In genomic region chr9:32835626-32835971, GRCm38 (mm10) we compare ENCODE assay signal across 17 mouse cellular contexts.
DNase-seq lines count a peak whose midpoint lies in the region; ATAC-seq and TF ChIP-seq lines count a peak whose summit lies in the region.
"Had no signal": no experiment of that assay in that cellular context is flagged by ENCODE, and none has a peak within 500 bp of the region (broad histone marks: within the 10 kb centered on the region; RNA-seq: fewer than 3 reads in every experiment).

No protein-coding gene starts in this region.

- H3K9ac ChIP-seq in forebrain, embryonic 14.5 days (ENCODE audit: low read length), result no peak overlapping the region
- H3K9ac ChIP-seq in kidney, postnatal 0 days (ENCODE audit: low read depth, low read length), result no peak overlapping the region
- H3K9ac ChIP-seq in heart, embryonic 12.5 days, result no peak overlapping the region
- H3K9ac ChIP-seq: embryonic facial prominence, embryonic 12.5 days; hindbrain, embryonic 12.5 days; limb, embryonic 15.5 days; lung, embryonic 14.5 days had no signal

- H3K27ac ChIP-seq in forebrain, embryonic 10.5 days, result peak overlapping the region; percentile 52; the same call in 1 of the 2 replicates
- H3K27ac ChIP-seq in forebrain, embryonic 14.5 days (ENCODE audit: low read depth, low read length), result no peak overlapping the region
- H3K27ac ChIP-seq in kidney, postnatal 0 days, result no peak overlapping the region
- H3K27ac ChIP-seq in heart, embryonic 12.5 days (ENCODE audit: poor library complexity, severe bottlenecking), result no peak overlapping the region
- H3K27ac ChIP-seq: embryonic facial prominence, embryonic 12.5 days; hindbrain, embryonic 12.5 days; limb, embryonic 15.5 days had no signal

- TF ChIP-seq POLR2A in myocyte (IDR thresholded peaks at IDR 0.05; ENCODE audit: insufficient read length, low read depth), result no peak

- H3ac ChIP-seq in myocyte (ENCODE audit: control insufficient read depth, insufficient read length), result no peak overlapping the region

- peaks cover 26% of the 10 kb centered on the region for H3K4me1 ChIP-seq in forebrain, embryonic 10.5 days
- H3K4me1 ChIP-seq in forebrain, embryonic 14.5 days (ENCODE audit: control insufficient read depth, insufficient read depth, low read length), result no peaks in the 10 kb centered on the region
- 0 out of 2 replicates have a peak, but pooled peaks cover 6% of the 10 kb centered on the region for H3K4me1 ChIP-seq in kidney, postnatal 0 days (replicated peaks; ENCODE audit: insufficient read depth, low read length)
- peaks cover 29% of the 10 kb centered on the region for H3K4me1 ChIP-seq in heart, embryonic 12.5 days (replicated peaks)

- no peak for TF ChIP-seq CTCF in kidney, postnatal 0 days (IDR thresholded peaks at IDR 0.05; ENCODE audit: low read depth)

- H3K9me3 ChIP-seq in forebrain, embryonic 10.5 days, result no peaks in the 10 kb centered on the region
- H3K9me3 ChIP-seq in forebrain, embryonic 14.5 days (replicated peaks; ENCODE audit: control insufficient read depth, low read length), result no peaks in the 10 kb centered on the region
- no peaks in the 10 kb centered on the region for H3K9me3 ChIP-seq in kidney, postnatal 0 days (replicated peaks; ENCODE audit: low read length)
- H3K9me3 ChIP-seq in heart, embryonic 12.5 days (replicated peaks), result 0 out of 2 replicates have a peak, but pooled peaks cover 6% of the 10 kb centered on the region
- H3K9me3 ChIP-seq: embryonic facial prominence, embryonic 12.5 days; hindbrain, embryonic 12.5 days; limb, embryonic 15.5 days had no signal

- no peak for ATAC-seq in forebrain, embryonic 14.5 days
- peak; percentile 72; the same call in 1 of the 2 replicates for ATAC-seq in kidney, postnatal 0 days (replicated peaks; ENCODE audit: low FRiP score, low read depth)
- no peak for ATAC-seq in heart, embryonic 12.5 days (ENCODE audit: insufficient number of reproducible peaks, low FRiP score)
- no peak for ATAC-seq in megakaryocyte, adult 5-6 weeks (ENCODE audit: poor library complexity, severe bottlenecking)
- ATAC-seq: intestine, postnatal 0 days; Patski had no signal

- H3K4me2 ChIP-seq in forebrain, embryonic 14.5 days (ENCODE audit: low read length), result no peak overlapping the region
- H3K4me2 ChIP-seq in kidney, postnatal 0 days (ENCODE audit: low read length), result no peak overlapping the region
- peak overlapping the region; percentile 33; the same call in 1 of the 2 replicates for H3K4me2 ChIP-seq in heart, embryonic 12.5 days
- peak overlapping the region; percentile 50 for H3K4me2 ChIP-seq in myocyte (ENCODE audit: low read depth)
- H3K4me2 ChIP-seq: embryonic facial prominence, embryonic 12.5 days; hindbrain, embryonic 12.5 days; limb, embryonic 15.5 days; lung, embryonic 14.5 days had no signal

- H3K4me3 ChIP-seq in forebrain, embryonic 10.5 days, result no peak overlapping the region
- H3K4me3 ChIP-seq in forebrain, embryonic 14.5 days (ENCODE audit: low read depth, low read length), result no peak overlapping the region
- H3K4me3 ChIP-seq in kidney, postnatal 0 days (replicated peaks; ENCODE audit: low read depth, low read length), result no peak overlapping the region
- no peak overlapping the region for H3K4me3 ChIP-seq in heart, embryonic 12.5 days
- no peak overlapping the region for H3K4me3 ChIP-seq in myocyte
- H3K4me3 ChIP-seq: embryonic facial prominence, embryonic 12.5 days; hindbrain, embryonic 12.5 days; limb, embryonic 15.5 days had no signal

- 34% methylated on average over 4 of the region's 4 CpGs for WGBS in forebrain, embryonic 10.5 days
- 53% methylated on average over 4 of the region's 4 CpGs for WGBS in forebrain, embryonic 14.5 days
- 9% methylated on average over 4 of the region's 4 CpGs for WGBS in kidney, postnatal 0 days
- 17% methylated on average over 4 of the region's 4 CpGs for WGBS in heart, embryonic 12.5 days

- no peaks in the 10 kb centered on the region for H3K27me3 ChIP-seq in forebrain, embryonic 10.5 days (ENCODE audit: poor library complexity, severe bottlenecking)
- H3K27me3 ChIP-seq in forebrain, embryonic 14.5 days (replicated peaks; ENCODE audit: control insufficient read depth, insufficient read depth, low read length), result no peaks in the 10 kb centered on the region
- no peaks in the 10 kb centered on the region for H3K27me3 ChIP-seq in kidney, postnatal 0 days (ENCODE audit: insufficient read depth, low read length)
- H3K27me3 ChIP-seq in heart, embryonic 12.5 days (replicated peaks), result no peaks in the 10 kb centered on the region
- H3K27me3 ChIP-seq in myocyte (ENCODE audit: control insufficient read depth, insufficient read depth, insufficient read length), result no peaks in the 10 kb centered on the region
- H3K27me3 ChIP-seq: embryonic facial prominence, embryonic 12.5 days; hindbrain, embryonic 12.5 days; limb, embryonic 15.5 days had no signal

- H3K36me3 ChIP-seq in forebrain, embryonic 10.5 days (replicated peaks), result no peaks in the 10 kb centered on the region
- no peaks in the 10 kb centered on the region for H3K36me3 ChIP-seq in forebrain, embryonic 14.5 days (ENCODE audit: control insufficient read depth, insufficient read depth, low read length)
- no peaks in the 10 kb centered on the region for H3K36me3 ChIP-seq in kidney, postnatal 0 days (ENCODE audit: insufficient read depth, low read length)
- H3K36me3 ChIP-seq in heart, embryonic 12.5 days, result no peaks in the 10 kb centered on the region
- H3K36me3 ChIP-seq in myocyte (ENCODE audit: control insufficient read depth, insufficient read depth), result no peaks in the 10 kb centered on the region
- H3K36me3 ChIP-seq: embryonic facial prominence, embryonic 12.5 days; hindbrain, embryonic 12.5 days; limb, embryonic 15.5 days had no signal

- no peaks in the 10 kb centered on the region for H3K79me2 ChIP-seq in myocyte (ENCODE audit: control insufficient read depth, insufficient read depth)

- DNase-seq in forebrain, embryonic 10.5 days (ENCODE audit: extremely low spot score, low spot score), result no peak
- DNase-seq in forebrain, embryonic 14.5 days (ENCODE audit: low spot score), result no peak
- peak; percentile 46 for DNase-seq in kidney, postnatal 0 days (ENCODE audit: low spot score)
- DNase-seq in kidney, adult 9 months, result no peak
- no peak for DNase-seq in cerebellum, adult 18-20 months
- DNase-seq: cerebellum, adult 9-11 months; lung, embryonic 14.5 days; right cerebral cortex, postnatal 4 days; thymus, adult 2 months had no signal

TF ChIP-seq in myocyte, 11 proteins besides CTCF, POLR2A, EP300 and RAD21:
- TF ChIP-seq MAX (IDR thresholded peaks at IDR 0.05; ENCODE audit: low read depth), result no peak
- TF ChIP-seq TCF12 (IDR thresholded peaks at IDR 0.05; ENCODE audit: insufficient read depth, poor library complexity, severe bottlenecking), result no peak
- no peak for TF ChIP-seq CEBPB (IDR thresholded peaks at IDR 0.05; ENCODE audit: insufficient read depth, poor library complexity, severe bottlenecking)
- no peak for TF ChIP-seq REST (IDR thresholded peaks at IDR 0.05; ENCODE audit: insufficient read depth, insufficient read length)
- TF ChIP-seq POLR2AphosphoS2 (IDR thresholded peaks at IDR 0.05; ENCODE audit: insufficient read length, low read depth), result no peak
TF ChIP-seq in myocyte: peak in this region for 0.

Comparison
In these comparisons a context has a peak if more than half of its experiments do, and no peak if none do; other contexts are left out.
1. H3K4me2 ChIP-seq: peak in heart, embryonic 12.5 days (single experiment) and myocyte (single experiment); none in forebrain, embryonic 14.5 days (single experiment) and kidney, postnatal 0 days (single experiment).